Mouse (Mus musculus) erythroid progenitor cell, adult 5-6 weeks (primary cell): ENCODE measurements around the gene Mecp2. TPM values are rescaled to one million over a fixed set of nuclear protein-coding genes. Genes with fewer than 3 reads are reported as not detected.

Experiments used
- ATAC-seq: replicated peaks from 2 replicates; pipeline ENCODE4 v1.8.0; 2016; ENCODE audit warnings: moderate number of reproducible peaks, mild to moderate bottlenecking, moderate TSS enrichment, inconsistent platforms; ENCODE audit not compliant: poor library complexity, low FRiP score, severe bottlenecking
- total RNA-seq, 2 experiments: library from RNA; stranded (forward) in 1 of 2; stranded (reverse) in 1 of 2; fragments of 150-400 nt in 1 of 2; fragments of 186-747, 209-891 nt in 1 of 2; gene quantifications; 2 replicates each; pipeline versions ENCODE4 v1.2.3 to v1.2.4; 2015 to 2017; ENCODE audit warnings: low replicate concordance in 2 of 2

The Mecp2 gene
- total RNA-seq, 2 experiments from 2014 or later: 28.2 to 37.3 TPM

DNA sequence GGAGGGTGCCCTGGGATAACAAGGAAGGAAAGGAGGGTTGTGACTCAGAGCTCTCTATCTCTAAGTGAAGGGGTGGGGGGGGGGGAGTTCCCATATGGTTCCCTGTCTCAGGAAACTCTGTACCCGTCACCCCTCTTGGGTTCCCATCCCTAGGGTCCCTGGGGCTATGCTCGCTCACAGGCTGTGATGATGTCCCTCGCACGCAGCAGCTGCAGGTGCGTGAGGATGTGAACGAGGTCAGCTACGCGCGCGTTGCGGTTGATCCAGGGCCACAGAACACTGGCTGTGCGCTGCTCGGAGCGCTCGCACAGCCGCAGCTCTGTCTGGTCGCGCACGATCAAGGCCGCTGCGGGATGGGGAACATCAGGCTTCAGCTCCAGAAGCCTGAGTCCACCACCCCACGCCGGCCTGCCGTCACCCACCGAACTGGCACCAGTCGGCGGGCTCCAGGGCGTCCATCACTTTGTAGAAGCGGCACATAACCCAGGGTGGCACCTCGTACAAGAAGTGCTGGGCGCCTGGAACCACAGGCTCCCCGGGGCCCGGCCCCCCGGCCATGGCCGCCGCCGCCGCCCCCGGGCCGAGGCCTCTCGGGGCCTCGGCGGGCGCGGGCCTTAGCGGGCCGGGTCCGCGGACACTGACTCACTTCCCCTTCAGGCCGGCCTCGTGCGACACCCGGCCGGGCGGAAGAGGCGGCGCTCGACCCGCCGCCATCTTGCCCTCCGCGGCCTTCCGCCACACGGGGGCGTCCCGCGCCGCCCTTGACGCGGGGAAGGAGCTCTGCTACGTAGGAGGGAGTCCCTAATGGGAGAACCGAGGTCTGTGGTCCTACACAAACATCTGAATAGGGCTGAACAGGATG lies 111.7 kb downstream of the Mecp2 start, which contains the start of gene Irak1:
Irak1 (minus strand) TSS at position 731 of the 862 bp plus-strand sequence.
- peak; percentile 90 for ATAC-seq

DNA sequence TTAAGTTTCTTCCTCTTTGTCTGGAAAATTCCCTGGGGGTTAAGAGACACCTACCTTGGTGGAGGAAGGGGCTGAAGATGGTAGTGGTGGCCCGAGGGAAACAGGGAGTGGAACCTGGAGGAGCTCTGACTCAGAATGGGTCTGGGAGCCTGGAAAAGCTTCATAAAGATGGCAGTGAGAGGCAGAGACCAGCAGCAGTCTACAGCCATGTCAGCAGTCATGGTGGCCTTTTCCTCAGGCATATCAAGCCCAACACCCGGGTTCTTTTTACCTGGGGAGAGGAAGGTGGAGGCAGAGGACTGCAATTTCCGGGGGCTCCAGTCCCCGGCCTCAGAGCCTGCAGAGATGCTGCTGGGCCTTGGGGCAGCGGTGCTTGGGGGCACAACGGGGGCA lies 112.4 kb downstream of the Mecp2 start:
- ATAC-seq: no peak

DNA sequence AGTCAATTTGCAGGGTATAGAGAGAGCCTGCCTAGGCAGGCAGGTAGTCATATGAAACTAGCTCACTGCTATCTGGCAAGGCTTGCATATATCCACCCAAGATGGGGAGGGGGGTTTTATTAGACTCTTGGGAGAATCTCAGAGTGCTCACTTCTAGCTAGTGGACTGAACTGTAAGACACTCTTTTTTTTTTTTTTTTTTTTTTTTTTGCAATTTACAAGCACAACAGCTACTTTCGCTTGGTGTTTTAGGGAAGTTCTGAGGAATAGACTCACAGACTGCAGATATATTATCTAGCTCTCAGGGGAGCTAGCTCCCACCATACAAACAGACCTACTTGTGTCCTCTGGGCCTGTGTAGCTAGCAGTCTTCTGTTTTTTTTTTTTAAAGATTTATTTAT lies 120.6 kb downstream of the Mecp2 start:
- ATAC-seq: no peak

DNA sequence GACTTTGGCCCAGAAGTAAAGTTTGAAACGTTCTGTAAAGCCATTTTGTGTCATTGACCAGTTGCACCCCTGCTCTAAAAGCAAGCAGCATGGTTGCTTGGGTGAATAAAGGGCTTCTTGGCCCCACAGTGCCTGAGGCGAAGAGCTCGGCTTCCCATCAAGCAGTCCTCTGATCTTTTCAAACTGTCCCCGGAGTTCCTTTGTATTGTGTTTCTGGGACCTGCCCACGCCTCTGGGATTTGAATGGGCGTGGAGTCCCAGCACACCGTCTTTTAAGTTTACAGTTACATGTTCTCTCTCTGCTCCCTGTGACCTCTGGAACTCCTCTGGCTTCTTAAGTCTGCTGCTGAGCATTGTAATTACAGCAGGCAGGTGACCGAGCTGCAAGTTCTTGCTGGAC lies 127.1 kb downstream of the Mecp2 start:
- ATAC-seq: no peak

DNA sequence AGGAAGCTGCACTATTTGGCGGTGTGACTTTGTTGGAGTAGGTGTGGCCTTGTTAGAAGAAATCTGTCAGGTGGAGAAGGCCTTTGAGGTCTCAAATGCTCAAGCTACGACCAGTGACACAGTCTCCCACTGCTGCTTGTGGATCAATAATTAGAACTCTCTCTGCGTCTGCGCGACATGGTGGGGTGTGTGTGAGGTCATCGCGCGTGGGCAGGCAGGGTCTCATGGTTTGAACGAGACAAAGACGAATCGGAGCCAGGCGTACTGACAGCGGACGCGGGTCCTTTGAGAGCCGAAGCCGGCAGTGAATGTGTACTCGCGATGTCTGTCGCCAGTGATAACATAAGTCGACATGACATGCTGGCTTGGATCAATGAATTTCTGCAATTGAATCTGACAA lies 128.8 kb downstream of the Mecp2 start:
- ATAC-seq: no peak

DNA sequence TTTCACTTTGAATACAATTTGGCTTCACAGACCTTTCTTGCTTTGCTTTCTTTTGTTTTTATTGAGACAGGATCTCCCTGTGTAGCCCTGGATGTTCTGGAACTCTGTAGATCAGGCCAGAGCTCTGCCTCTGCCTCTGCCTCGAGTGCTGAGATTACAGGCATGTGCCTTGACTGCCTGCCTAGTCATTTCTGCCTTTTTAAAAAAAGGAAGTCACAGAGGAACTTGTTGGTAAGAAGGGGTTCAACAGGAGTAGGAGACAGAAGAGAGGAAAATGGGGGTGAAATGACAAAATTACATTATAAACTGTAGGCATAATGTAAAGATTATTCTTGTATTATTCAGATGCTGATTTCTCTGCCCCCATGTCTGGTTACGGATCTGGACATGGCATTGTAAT lies 131.5 kb downstream of the Mecp2 start:
- no peak for ATAC-seq

DNA sequence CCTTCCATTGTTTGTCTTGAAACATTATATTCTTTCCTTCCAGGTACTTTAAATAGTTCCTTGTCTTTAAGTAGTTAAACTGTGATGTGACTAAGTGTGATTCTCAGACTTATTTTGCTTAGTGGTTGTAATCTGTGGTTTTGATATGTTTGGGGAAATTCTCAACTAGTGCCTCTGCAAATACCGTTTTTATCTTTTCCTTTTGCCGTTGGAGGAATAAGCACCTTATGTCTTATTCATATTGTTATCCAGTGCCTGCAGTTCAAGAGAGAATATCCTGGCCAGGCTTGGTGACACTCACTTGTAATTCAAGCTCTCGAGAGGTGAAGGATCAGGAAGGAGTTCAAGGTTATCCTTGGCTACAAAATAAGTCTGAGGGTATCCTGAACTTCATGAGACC lies 134.1 kb downstream of the Mecp2 start:
- no peak for ATAC-seq

DNA sequence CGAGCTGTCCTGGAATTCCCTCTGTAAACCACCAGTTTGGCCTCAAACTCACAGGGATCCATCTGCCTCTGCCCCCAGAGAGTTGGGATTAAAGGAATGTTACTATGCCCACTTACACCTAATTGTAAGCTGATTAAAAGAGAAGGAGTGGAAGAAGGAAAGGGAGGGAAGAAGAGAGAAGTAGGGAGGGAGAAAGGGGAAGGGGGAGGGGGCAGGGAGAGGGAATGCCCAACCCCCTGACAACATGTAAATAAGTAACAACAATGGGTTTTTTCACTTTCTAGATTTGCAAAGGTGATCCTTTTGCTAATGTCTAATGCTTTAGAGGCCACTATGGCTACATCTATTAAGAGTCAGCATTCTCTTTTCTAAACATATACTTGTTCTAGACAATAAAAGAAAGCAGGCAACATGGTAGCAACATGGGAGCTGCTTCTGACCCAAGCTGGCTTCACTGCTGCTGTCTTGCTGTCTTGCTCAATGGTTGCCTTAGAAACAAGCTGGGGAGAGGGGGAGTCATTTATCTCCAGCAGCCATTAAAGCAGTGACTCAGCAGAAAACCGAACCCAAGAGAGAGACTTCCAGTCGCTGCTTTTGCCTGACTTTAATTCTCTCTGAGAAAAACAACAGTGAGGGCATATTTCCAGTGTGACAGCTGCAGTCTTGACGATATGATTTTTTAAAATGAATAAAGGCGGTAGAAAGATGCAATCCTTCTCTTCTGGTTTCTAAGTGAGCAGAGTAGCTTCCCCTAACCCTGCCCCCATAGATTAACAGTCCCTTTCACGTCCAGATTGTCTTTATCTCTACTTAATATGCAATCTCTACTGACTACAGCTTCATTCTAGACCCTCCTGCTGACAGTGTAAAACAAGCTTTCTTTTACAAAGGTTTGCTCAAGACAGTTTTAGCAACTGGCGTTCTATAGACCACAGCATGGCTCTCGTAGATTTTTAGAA lies 136.0 kb downstream of the Mecp2 start:
- peak; percentile 99 for ATAC-seq

DNA sequence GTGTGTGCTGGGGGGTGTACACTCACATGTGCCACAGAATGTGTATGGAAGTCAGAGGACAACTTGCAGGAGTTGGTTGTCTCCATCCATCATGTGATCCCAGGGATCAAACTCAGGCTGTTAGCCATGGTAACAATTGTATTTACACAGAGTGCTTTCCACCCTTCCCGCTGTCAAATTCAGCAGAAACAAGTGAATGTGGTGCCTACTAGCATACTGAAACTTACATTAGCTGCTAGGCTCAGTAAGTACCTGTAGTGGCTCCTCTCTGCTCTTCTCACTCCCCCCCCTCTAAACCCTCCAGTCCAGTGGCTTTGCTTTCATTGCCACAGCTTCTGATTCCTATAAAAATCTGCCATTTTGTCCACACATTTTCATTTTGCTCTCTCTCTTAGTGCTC lies 157.4 kb downstream of the Mecp2 start:
- ATAC-seq: no peak

Other genes starting within 250 kb of the Mecp2 start
- gene Avpr2, start 243.3 kb downstream of the Mecp2 start, total RNA-seq (2015; ENCODE audit: low replicate concordance): not detected in 2 replicates
- gene Avpr2, start 243.3 kb downstream of the Mecp2 start, total RNA-seq (2017; ENCODE audit: low replicate concordance): not detected in 2 replicates
- 6.8 and 10.5 TPM in 2 replicates for gene L1cam, start 239.3 kb downstream of the Mecp2 start, total RNA-seq (2015; ENCODE audit: low replicate concordance)
- 0.23 and 1.3 TPM in 2 replicates for gene L1cam, start 239.3 kb downstream of the Mecp2 start, total RNA-seq (2017; ENCODE audit: low replicate concordance)
- gene Arhgap4, start 213.5 kb downstream of the Mecp2 start, total RNA-seq (2015; ENCODE audit: low replicate concordance): 12.2 and 16.9 TPM in 2 replicates
- gene Arhgap4, start 213.5 kb downstream of the Mecp2 start, total RNA-seq (2017; ENCODE audit: low replicate concordance): 14.5 and 21.0 TPM in 2 replicates
- 17.7 and 34.8 TPM in 2 replicates for gene Naa10, start 213.4 kb downstream of the Mecp2 start, total RNA-seq (2015; ENCODE audit: low replicate concordance)
- gene Naa10, start 213.4 kb downstream of the Mecp2 start, total RNA-seq (2017; ENCODE audit: low replicate concordance): 14.7 and 25.9 TPM in 2 replicates
- 3.4 TPM in 1 of 2 replicates, not detected in the other for gene Renbp, start 204.5 kb downstream of the Mecp2 start, total RNA-seq (2015; ENCODE audit: low replicate concordance)
- gene Renbp, start 204.5 kb downstream of the Mecp2 start, total RNA-seq (2017; ENCODE audit: low replicate concordance): 1.7 TPM in 1 of 2 replicates, not detected in the other
- 192 and 209 TPM in 2 replicates for gene Hcfc1, start 169.0 kb downstream of the Mecp2 start, total RNA-seq (2015; ENCODE audit: low replicate concordance)
- gene Hcfc1, start 169.0 kb downstream of the Mecp2 start, total RNA-seq (2017; ENCODE audit: low replicate concordance): 123 and 145 TPM in 2 replicates
- gene Irak1, start 111.4 kb downstream of the Mecp2 start, total RNA-seq (2015; ENCODE audit: low replicate concordance): 81.3 and 83.6 TPM in 2 replicates
- 58.8 and 59.3 TPM in 2 replicates for gene Irak1, start 111.4 kb downstream of the Mecp2 start, total RNA-seq (2017; ENCODE audit: low replicate concordance)
- gene Opn1mw, start 7.9 kb downstream of the Mecp2 start, total RNA-seq (2015; ENCODE audit: low replicate concordance): not detected in 2 replicates
- not detected in 2 replicates for gene Opn1mw, start 7.9 kb downstream of the Mecp2 start, total RNA-seq (2017; ENCODE audit: low replicate concordance)
- not detected in 2 replicates for gene Tex28, start 32.5 kb upstream of the Mecp2 start, total RNA-seq (2015; ENCODE audit: low replicate concordance)
- not detected in 2 replicates for gene Tex28, start 32.5 kb upstream of the Mecp2 start, total RNA-seq (2017; ENCODE audit: low replicate concordance)
- not detected in 2 replicates for gene Tktl1, start 41.9 kb upstream of the Mecp2 start, total RNA-seq (2015; ENCODE audit: low replicate concordance)
- gene Tktl1, start 41.9 kb upstream of the Mecp2 start, total RNA-seq (2017; ENCODE audit: low replicate concordance): not detected in 2 replicates
- gene Flna, start 114.5 kb upstream of the Mecp2 start, total RNA-seq (2015; ENCODE audit: low replicate concordance): 103 and 114 TPM in 2 replicates
- gene Flna, start 114.5 kb upstream of the Mecp2 start, total RNA-seq (2017; ENCODE audit: low replicate concordance): 122 and 133 TPM in 2 replicates
- 39.3 and 44.4 TPM in 2 replicates for gene Emd, start 119.3 kb upstream of the Mecp2 start, total RNA-seq (2015; ENCODE audit: low replicate concordance)
- gene Emd, start 119.3 kb upstream of the Mecp2 start, total RNA-seq (2017; ENCODE audit: low replicate concordance): 23.2 and 29.5 TPM in 2 replicates
- 718 and 731 TPM in 2 replicates for gene Rpl10, start 135.4 kb upstream of the Mecp2 start, total RNA-seq (2015; ENCODE audit: low replicate concordance)
- 354 and 377 TPM in 2 replicates for gene Rpl10, start 135.4 kb upstream of the Mecp2 start, total RNA-seq (2017; ENCODE audit: low replicate concordance)
- gene Taz, start 146.5 kb upstream of the Mecp2 start, total RNA-seq (2015; ENCODE audit: low replicate concordance): 41.8 and 53.2 TPM in 2 replicates
- gene Taz, start 146.5 kb upstream of the Mecp2 start, total RNA-seq (2017; ENCODE audit: low replicate concordance): 13.8 and 18.6 TPM in 2 replicates
- gene Dnase1l1, start 147.0 kb upstream of the Mecp2 start, total RNA-seq (2015; ENCODE audit: low replicate concordance): 108 and 154 TPM in 2 replicates
- gene Dnase1l1, start 147.0 kb upstream of the Mecp2 start, total RNA-seq (2017; ENCODE audit: low replicate concordance): 73.7 and 110 TPM in 2 replicates
- 251 and 260 TPM in 2 replicates for gene Atp6ap1, start 161.7 kb upstream of the Mecp2 start, total RNA-seq (2015; ENCODE audit: low replicate concordance)
- 152 and 179 TPM in 2 replicates for gene Atp6ap1, start 161.7 kb upstream of the Mecp2 start, total RNA-seq (2017; ENCODE audit: low replicate concordance)
- 185 and 200 TPM in 2 replicates for gene Gdi1, start 169.6 kb upstream of the Mecp2 start, total RNA-seq (2015; ENCODE audit: low replicate concordance)
- gene Gdi1, start 169.6 kb upstream of the Mecp2 start, total RNA-seq (2017; ENCODE audit: low replicate concordance): 65.1 and 108 TPM in 2 replicates
- gene Fam50a, start 177.7 kb upstream of the Mecp2 start, total RNA-seq (2015; ENCODE audit: low replicate concordance): 20.5 and 38.1 TPM in 2 replicates
- 30.1 and 43.0 TPM in 2 replicates for gene Fam50a, start 177.7 kb upstream of the Mecp2 start, total RNA-seq (2017; ENCODE audit: low replicate concordance)
- not detected in 2 replicates for gene Plxna3, start 193.7 kb upstream of the Mecp2 start, total RNA-seq (2015; ENCODE audit: low replicate concordance)
- not detected in 2 replicates for gene Plxna3, start 193.7 kb upstream of the Mecp2 start, total RNA-seq (2017; ENCODE audit: low replicate concordance)
- 15.1 and 20.9 TPM in 2 replicates for gene Lage3, start 218.3 kb upstream of the Mecp2 start, total RNA-seq (2015; ENCODE audit: low replicate concordance)
- gene Lage3, start 218.3 kb upstream of the Mecp2 start, total RNA-seq (2017; ENCODE audit: low replicate concordance): 8.2 and 9.5 TPM in 2 replicates
- 32.4 and 36.9 TPM in 2 replicates for gene Ubl4a, start 237.9 kb upstream of the Mecp2 start, total RNA-seq (2015; ENCODE audit: low replicate concordance)
- 5.3 and 11.0 TPM in 2 replicates for gene Ubl4a, start 237.9 kb upstream of the Mecp2 start, total RNA-seq (2017; ENCODE audit: low replicate concordance)
- gene Slc10a3, start 238.0 kb upstream of the Mecp2 start, total RNA-seq (2015; ENCODE audit: low replicate concordance): 1.8 and 9.6 TPM in 2 replicates
- gene Slc10a3, start 238.0 kb upstream of the Mecp2 start, total RNA-seq (2017; ENCODE audit: low replicate concordance): 2.2 TPM in 1 of 2 replicates, not detected in the other